Mouse (Mus musculus) cerebellum, adult 2 months (tissue): ENCODE results near the gene BC005561. TPM values are rescaled to one million over a fixed set of nuclear protein-coding genes. Genes with fewer than 3 reads are reported as not detected.
"Not testable (repeated sequence)": the region's sequence is repeated elsewhere in the genome, so short reads cannot be mapped to it uniquely, and the experiment has no call there.

Experiments
- DNase-seq, 2 experiments: peaks; one replicate each; pipeline ENCODE4 v3.0.0; 2021
- H3K27ac ChIP-seq: fragments of 200-500 bp; 2 replicates; pipeline ENCODE4 v1.5.1; 2012; ENCODE audit warnings: low read length, control low read depth, inconsistent platforms; ENCODE audit not compliant: insufficient read depth
- H3K27me3 ChIP-seq: fragments of 200-500 bp; 2 replicates; pipeline ENCODE4 v1.6.1; 2012; ENCODE audit warnings: inconsistent platforms, mild to moderate bottlenecking, low read length, moderate library complexity; ENCODE audit not compliant: control insufficient read depth, insufficient read depth
- H3K4me1 ChIP-seq: fragments of 200-500 bp; 2 replicates; pipeline ENCODE4 v1.6.1; 2011; ENCODE audit warnings: low read length; ENCODE audit not compliant: control insufficient read depth, insufficient read depth
- H3K4me3 ChIP-seq: fragments of 200-500 bp; replicated peaks from 2 replicates; pipeline ENCODE3; 2011; ENCODE audit warnings: mild to moderate bottlenecking, low read depth, low read length, control low read depth; ENCODE audit not compliant: insufficient read depth
- CTCF ChIP-seq: fragments of 200-500 bp; IDR thresholded peaks from 2 replicates; pipeline ENCODE4 v1.5.1; 2011; ENCODE audit warnings: low read depth, mild to moderate bottlenecking, control low read depth, low read length, moderate library complexity, borderline replicate concordance; ENCODE audit not compliant: insufficient read depth
- POLR2A ChIP-seq: fragments of 200-500 bp; IDR thresholded peaks from 2 replicates; pipeline ENCODE4 v1.6.1; 2011; ENCODE audit warnings: low read length, control low read depth, borderline replicate concordance; ENCODE audit not compliant: insufficient read depth
- WGBS: fragments of 180-500 bp; shearing (Covaris S2); methylation state at CpG from one replicate; pipeline ENCODE4 v1.1.7; 2018; 5-methylcytosine and 5-hydroxymethylcytosine counted together
- polyA plus RNA-seq: library from polyadenylated mRNA; depleted of rRNA; stranded (reverse); fragments of >200 nt; gene quantifications from 2 replicates; pipeline ENCODE4 v1.2.3, GENCODE M21; 2012; rRNA removed

BC005561 gene
- polyA plus RNA-seq, 1 experiment = 4.3 TPM

- Histone ChIP-seq H3K27ac (no peak overlapping the region), H3K4me1 (no peaks in the 10 kb centered on the region), H3K27me3 (no peaks in the 10 kb centered on the region), H3K4me3 (no peak overlapping the region)
- 94% methylated on average over 3 of the region's 3 CpGs for WGBS
- no peak for DNase-seq
- TF ChIP-seq POLR2A (no peak), CTCF (no peak)
Observed at GRCm38 (mm10) chr5:104511211-104511610, 3.1 kb downstream of the BC005561 start.

- Histone ChIP-seq H3K27ac (no peak overlapping the region), H3K4me3 (no peak overlapping the region), H3K4me1 (peaks cover 4% of the 10 kb centered on the region; the same call in 1 of the 2 replicates), H3K27me3 (no peaks in the 10 kb centered on the region)
- no peak for TF ChIP-seq POLR2A
- TF ChIP-seq CTCF = no peak
- DNase-seq = peak in 1 of 2 experiments; percentile 48
- 75% methylated on average over 1 of the region's 1 CpGs for WGBS
Observed at GRCm38 (mm10) chr5:104538612-104539011, 30.5 kb downstream of the BC005561 start.

GRCm38 (mm10) chr5:104539331-104539730 lies 31.2 kb downstream of the BC005561 start:
- WGBS = 72% methylated on average over 4 of the region's 4 CpGs
- Histone ChIP-seq H3K27me3 (no peaks in the 10 kb centered on the region), H3K27ac (no peak overlapping the region), H3K4me3 (no peak overlapping the region), H3K4me1 (peaks cover 4% of the 10 kb centered on the region; the same call in 1 of the 2 replicates)
- no peak for TF ChIP-seq CTCF
- TF ChIP-seq POLR2A = no peak
- no peak for DNase-seq

GRCm38 (mm10) chr5:104568079-104568478 lies 59.9 kb downstream of the BC005561 start:
- H3K4me3 ChIP-seq, H3K27me3 ChIP-seq, H3K27ac ChIP-seq, DNase-seq, H3K4me1 ChIP-seq: not testable (repeated sequence)
- WGBS = 22% methylated on average over 1 of the region's 1 CpGs

GRCm38 (mm10) chr5:104570766-104571165 lies 62.6 kb downstream of the BC005561 start:
- WGBS = 23% methylated on average over 6 of the region's 6 CpGs
- TF ChIP-seq POLR2A = no peak
- no peak for TF ChIP-seq CTCF
- no peaks in the 10 kb centered on the region for H3K4me1 ChIP-seq

GRCm38 (mm10) chr5:104571282-104571921 lies 63.2 kb downstream of the BC005561 start:
- 4% methylated on average over 18 of the region's 19 CpGs for WGBS
- peak; percentile 91 to 93 for DNase-seq
- H3K27me3 ChIP-seq, H3K4me1 ChIP-seq: not testable (repeated sequence)
- Histone ChIP-seq H3K27ac (peak overlapping the region; percentile 79), H3K4me3 (peak overlapping the region; percentile 89)

More at GRCm38 (mm10) chr5:104570766-104571165, 62.6 kb downstream of the BC005561 start:
- peak overlapping the region; percentile 26 for H3K4me3 ChIP-seq
- H3K27ac ChIP-seq = no peak overlapping the region
- DNase-seq = peak; percentile 45 to 47
- no peaks in the 10 kb centered on the region for H3K27me3 ChIP-seq

Other genes with a start within 250 kb of the BC005561 start
- gene Ibsp, start 209.2 kb upstream of the BC005561 start, polyA plus RNA-seq = 0.05 and 0.20 TPM in 2 replicates
- not detected in 2 replicates for gene Mepe, start 183.0 kb upstream of the BC005561 start, polyA plus RNA-seq
- gene Spp1, start 73.2 kb upstream of the BC005561 start, polyA plus RNA-seq = 121 and 154 TPM in 2 replicates
- gene Pkd2, start 48.9 kb upstream of the BC005561 start, polyA plus RNA-seq = 34.8 and 37.1 TPM in 2 replicates